Mouse (Mus musculus): ENCODE results near the gene Dohh.

GRCm38 (mm10) chr10:81422191-81422590 is 38.0 kb downstream of the Dohh start:
- TF ChIP-seq CTCF (IDR thresholded peaks at IDR 0.05; ENCODE audit: low read depth, low read length) (no peak), POLR2A (IDR thresholded peaks at IDR 0.05; ENCODE audit: insufficient read depth, low read length) (no peak), EP300 (IDR thresholded peaks at IDR 0.05; ENCODE audit: insufficient read depth, low read depth, low read length) (no peak)
